Mouse (Mus musculus) small intestine, adult 2 months (tissue): Measurements from ENCODE around the gene Nsa2.

Source experiments
- CTCF ChIP-seq: fragments of 200-500 bp; IDR thresholded peaks from 2 replicates; pipeline ENCODE4 v1.5.1; 2012; ENCODE audit warnings: low read depth, mild to moderate bottlenecking, control low read depth, inconsistent platforms, low read length, moderate library complexity, mixed read lengths; ENCODE audit not compliant: insufficient replicate concordance, insufficient read length; ENCODE audit errors: extremely low read depth
- POLR2A ChIP-seq: fragments of 200-500 bp; IDR thresholded peaks from 2 replicates; pipeline ENCODE4 v1.6.1; 2012; ENCODE audit warnings: low read depth, mild to moderate bottlenecking, control low read depth, inconsistent platforms, low read length, moderate library complexity

GRCm38 (mm10) chr13:97137466-97138400, at the start of gene Nsa2, which contains the start of gene Gfm2:
- peak; percentile 69 for TF ChIP-seq POLR2A
- no peak for TF ChIP-seq CTCF
